In genomic region chr11:100735954-100736745, GRCm38 (mm10) we compare ENCODE assay signal across 10 mouse cellular contexts. TPM values are rescaled to one million over a fixed set of nuclear protein-coding genes. Genes with fewer than 3 reads are reported as not detected.
DNase-seq lines count a peak whose midpoint lies in the region; ATAC-seq and TF ChIP-seq lines count a peak whose summit lies in the region.
"Had no signal": no experiment of that assay in that cellular context is flagged by ENCODE, and none has a peak within 500 bp of the region (broad histone marks: within the 10 kb centered on the region; RNA-seq: fewer than 3 reads in every experiment).

No protein-coding gene starts in this region.

- H3K36me3 ChIP-seq in heart, embryonic 10.5 days: peaks cover 16% of the 10 kb centered on the region
- H3K36me3 ChIP-seq in embryonic facial prominence, embryonic 14.5 days (ENCODE audit: control insufficient read depth, insufficient read depth, low read length): peaks cover 6% of the 10 kb centered on the region; the same call in 1 of the 2 replicates
- peaks cover 2% of the 10 kb centered on the region; the same call in 1 of the 2 replicates for H3K36me3 ChIP-seq in liver, adult 2 months (ENCODE audit: control insufficient read depth, insufficient read depth, low read length)

- no peaks in the 10 kb centered on the region for H3K9me3 ChIP-seq in heart, embryonic 10.5 days
- no peaks in the 10 kb centered on the region for H3K9me3 ChIP-seq in embryonic facial prominence, embryonic 14.5 days (ENCODE audit: control insufficient read depth, low read length)

- TF ChIP-seq POLR2A in liver, adult 2 months (IDR thresholded peaks at IDR 0.05; ENCODE audit: extremely low read depth, insufficient read depth, low read length): no peak

- ATAC-seq in embryonic facial prominence, embryonic 14.5 days (ENCODE audit: low read depth): no peak

- 66% methylated on average over 14 of the region's 14 CpGs for WGBS in heart, embryonic 10.5 days
- WGBS in embryonic facial prominence, embryonic 14.5 days: 82% methylated on average over 14 of the region's 14 CpGs
- WGBS in liver, adult 2 months: 40% methylated on average over 14 of the region's 14 CpGs

- H3K79me2 ChIP-seq in liver, adult 2 months (ENCODE audit: control insufficient read depth, insufficient read depth, low read length): peaks cover 57% of the 10 kb centered on the region

- no peak for DNase-seq in heart, embryonic 10.5 days (ENCODE audit: low spot score)
- no peak for DNase-seq in heart, postnatal 14 days
- peak; percentile 29 for DNase-seq in 3T3-L1 (ENCODE audit: low read depth, low spot score)
- no peak for DNase-seq in embryonic facial prominence, embryonic 14.5 days (ENCODE audit: low spot score)
- DNase-seq in liver, adult 2 months (ENCODE audit: extremely low read depth, low read depth, low spot score): no peak
- DNase-seq in layer of hippocampus, adult 9-11 months: no peak
- no peak for DNase-seq in embryo, embryonic 11 days
- DNase-seq in frontal cortex, adult 2 months (ENCODE audit: extremely low spot score in 1 of 2, low spot score in 1 of 2): no peak
- DNase-seq: right cerebral cortex, postnatal 25 days had no signal

- peak overlapping the region; percentile 2 for H3K9ac ChIP-seq in embryonic facial prominence, embryonic 14.5 days (ENCODE audit: low read depth, low read length)
- H3K9ac ChIP-seq in liver, adult 2 months (ENCODE audit: low read depth, low read length): peak overlapping the region; percentile 19

- peak overlapping the region; percentile 87 for H3K4me2 ChIP-seq in embryonic facial prominence, embryonic 14.5 days (ENCODE audit: low read depth, low read length)

- no peak for TF ChIP-seq CTCF in liver, adult 2 months (IDR thresholded peaks at IDR 0.05; ENCODE audit: low read depth, low read length)

- H3K27me3 ChIP-seq in heart, embryonic 10.5 days (ENCODE audit: insufficient read depth, poor library complexity, severe bottlenecking): peaks cover 11% of the 10 kb centered on the region; the same call in 1 of the 2 replicates
- H3K27me3 ChIP-seq in embryonic facial prominence, embryonic 14.5 days (replicated peaks; ENCODE audit: control insufficient read depth, insufficient read depth, low read length): no peaks in the 10 kb centered on the region
- H3K27me3 ChIP-seq in liver, adult 2 months (ENCODE audit: control insufficient read depth, insufficient read depth, low read length): no peaks in the 10 kb centered on the region

- H3K27ac ChIP-seq in heart, embryonic 10.5 days: peak overlapping the region; percentile 1; the same call in 1 of the 2 replicates
- no peak overlapping the region for H3K27ac ChIP-seq in embryonic facial prominence, embryonic 14.5 days (replicated peaks; ENCODE audit: low read depth, low read length)
- H3K27ac ChIP-seq in liver, adult 2 months (replicated peaks; ENCODE audit: insufficient read depth, low read depth, low read length): peak overlapping the region; percentile 27

- H3K4me1 ChIP-seq in heart, embryonic 10.5 days: peaks cover 27% of the 10 kb centered on the region
- H3K4me1 ChIP-seq in embryonic facial prominence, embryonic 14.5 days (ENCODE audit: control insufficient read depth, insufficient read depth, low read length): peaks cover 6% of the 10 kb centered on the region; the same call in 1 of the 2 replicates
- peaks cover 18% of the 10 kb centered on the region for H3K4me1 ChIP-seq in liver, adult 2 months (ENCODE audit: control insufficient read depth, insufficient read depth, low read length)

- peak overlapping the region; percentile 85 for H3K4me3 ChIP-seq in heart, embryonic 10.5 days
- no peak overlapping the region for H3K4me3 ChIP-seq in embryonic facial prominence, embryonic 14.5 days (ENCODE audit: low read depth, low read length)
- peak overlapping the region; percentile 17; the same call in 1 of the 2 replicates for H3K4me3 ChIP-seq in liver, adult 2 months (ENCODE audit: insufficient read depth, low read depth, low read length)

- intact Hi-C loops in heart, postnatal 14 days (cut with DNase I): no loop called here

RNA-seq across cellular contexts. Expression of gene Rab5c, which starts 1.9 kb away (rescaled TPM):
- polyA plus RNA-seq in heart, embryonic 10.5 days (2016; fragmentation: Nextera tagmentation; extraction: Ambion mirVana): 13.7 and 13.9 TPM in 2 replicates
- 10 to 100 TPM; 70.4 to 74.6 TPM for total RNA-seq in heart, postnatal 14 days (2021)
- polyA plus RNA-seq in embryonic facial prominence, embryonic 14.5 days (2014; fragmentation: Nextera tagmentation; extraction: Ambion mirVana): 70.7 and 73.9 TPM in 2 replicates
- total RNA-seq in liver, adult 2 months (2014; rRNA removed): 70.8 and 71.3 TPM in 2 replicates
- 140 and 149 TPM in 2 replicates for polyA plus RNA-seq in liver, adult 2 months (2012; rRNA removed)
- polyA plus RNA-seq in frontal cortex, adult 2 months (2012; rRNA removed): 205 and 221 TPM in 2 replicates

RNA-seq across cellular contexts. Expression of gene Hspb9, which starts 22.5 kb away (rescaled TPM):
- polyA plus RNA-seq in heart, embryonic 10.5 days (2016; fragmentation: Nextera tagmentation; extraction: Ambion mirVana): 0.19 and 0.34 TPM in 2 replicates
- total RNA-seq in heart, postnatal 14 days (2021): not detected
- polyA plus RNA-seq in embryonic facial prominence, embryonic 14.5 days (2014; fragmentation: Nextera tagmentation; extraction: Ambion mirVana): 0.34 TPM in 1 of 2 replicates, not detected in the other
- not detected in 2 replicates for total RNA-seq in liver, adult 2 months (2014; rRNA removed)
- polyA plus RNA-seq in liver, adult 2 months (2012; rRNA removed): not detected in 2 replicates
- polyA plus RNA-seq in frontal cortex, adult 2 months (2012; rRNA removed): not detected in 2 replicates

RNA-seq across cellular contexts. Expression of gene Kcnh4, which starts 23.6 kb away (rescaled TPM):
- not detected in 2 replicates for polyA plus RNA-seq in heart, embryonic 10.5 days (2016; fragmentation: Nextera tagmentation; extraction: Ambion mirVana)
- total RNA-seq in heart, postnatal 14 days (2021): not detected
- polyA plus RNA-seq in embryonic facial prominence, embryonic 14.5 days (2014; fragmentation: Nextera tagmentation; extraction: Ambion mirVana): 0.41 and 0.64 TPM in 2 replicates
- not detected in 2 replicates for total RNA-seq in liver, adult 2 months (2014; rRNA removed)
- polyA plus RNA-seq in liver, adult 2 months (2012; rRNA removed): not detected in 2 replicates
- polyA plus RNA-seq in frontal cortex, adult 2 months (2012; rRNA removed): 15.8 and 19.2 TPM in 2 replicates

RNA-seq across cellular contexts. Expression of gene Kat2a, which starts 23.9 kb away (rescaled TPM):
- 52.0 and 59.8 TPM in 2 replicates for polyA plus RNA-seq in heart, embryonic 10.5 days (2016; fragmentation: Nextera tagmentation; extraction: Ambion mirVana)
- 10 to 100 TPM; 12.9 to 13.7 TPM for total RNA-seq in heart, postnatal 14 days (2021)
- polyA plus RNA-seq in embryonic facial prominence, embryonic 14.5 days (2014; fragmentation: Nextera tagmentation; extraction: Ambion mirVana): 50.6 and 52.9 TPM in 2 replicates
- 3.3 and 4.9 TPM in 2 replicates for total RNA-seq in liver, adult 2 months (2014; rRNA removed)
- 16.1 and 18.9 TPM in 2 replicates for polyA plus RNA-seq in liver, adult 2 months (2012; rRNA removed)
- 60.7 and 61.7 TPM in 2 replicates for polyA plus RNA-seq in frontal cortex, adult 2 months (2012; rRNA removed)

RNA-seq across cellular contexts. Expression of gene Hcrt, which starts 26.6 kb away (rescaled TPM):
- polyA plus RNA-seq in heart, embryonic 10.5 days (2016; fragmentation: Nextera tagmentation; extraction: Ambion mirVana): not detected in 2 replicates
- total RNA-seq in heart, postnatal 14 days (2021): not detected
- not detected in 2 replicates for polyA plus RNA-seq in embryonic facial prominence, embryonic 14.5 days (2014; fragmentation: Nextera tagmentation; extraction: Ambion mirVana)
- not detected in 2 replicates for total RNA-seq in liver, adult 2 months (2014; rRNA removed)
- polyA plus RNA-seq in liver, adult 2 months (2012; rRNA removed): not detected in 2 replicates
- 0.50 and 0.62 TPM in 2 replicates for polyA plus RNA-seq in frontal cortex, adult 2 months (2012; rRNA removed)
- polyA plus RNA-seq: gonadal fat pad, adult 2 months had no signal

Comparison
In these comparisons a context has a peak if more than half of its experiments do, and no peak if none do; other contexts are left out.
1. RNA of gene Kcnh4, which starts 23.6 kb away (polyA plus RNA-seq): 15.8 to 19.2 TPM in frontal cortex, adult 2 months; 0.41 to 0.64 TPM in embryonic facial prominence, embryonic 14.5 days, not detected in heart, embryonic 10.5 days and not detected in liver, adult 2 months; every median in the first group is over 10 times any median in the second.